In genomic region chr2:119197493-119197892, GRCm38 (mm10) we compare ENCODE assay signal across 24 mouse cellular contexts. TPM values are rescaled to one million over a fixed set of nuclear protein-coding genes. Genes with fewer than 3 reads are reported as not detected.
DNase-seq lines count a peak whose midpoint lies in the region; ATAC-seq lines count a peak whose summit lies in the region.
"Had no signal": no experiment of that assay in that cellular context is flagged by ENCODE, and none has a peak within 500 bp of the region (broad histone marks: within the 10 kb centered on the region; RNA-seq: fewer than 3 reads in every experiment).

No protein-coding gene starts in this region.

- 87% methylated on average over 1 of the region's 1 CpGs for WGBS in kidney, embryonic 14.5 days
- WGBS in limb, embryonic 10.5 days: 83% methylated on average over 1 of the region's 1 CpGs

- H3K9me3 ChIP-seq in kidney, embryonic 14.5 days (ENCODE audit: control insufficient read depth, low read length): no peaks in the 10 kb centered on the region
- H3K9me3 ChIP-seq in limb, embryonic 10.5 days (replicated peaks): no peaks in the 10 kb centered on the region
- H3K9me3 ChIP-seq: forebrain, embryonic 10.5 days; forebrain, embryonic 13.5 days; heart, embryonic 10.5 days; heart, embryonic 13.5 days; hindbrain, embryonic 12.5 days had no signal

- no peak overlapping the region for H3K9ac ChIP-seq in kidney, embryonic 14.5 days (ENCODE audit: low read depth, low read length)
- H3K9ac ChIP-seq: forebrain, embryonic 13.5 days; hindbrain, embryonic 12.5 days had no signal

- no peaks in the 10 kb centered on the region for H3K36me3 ChIP-seq in kidney, embryonic 14.5 days (ENCODE audit: control insufficient read depth, insufficient read depth, low read length)
- no peaks in the 10 kb centered on the region for H3K36me3 ChIP-seq in limb, embryonic 10.5 days
- H3K36me3 ChIP-seq: forebrain, embryonic 10.5 days; heart, embryonic 10.5 days; heart, embryonic 13.5 days; hindbrain, embryonic 12.5 days had no signal

- H3K4me1 ChIP-seq in kidney, embryonic 14.5 days (ENCODE audit: control insufficient read depth, insufficient read depth, low read length): 0 out of 2 replicates have a peak, but pooled peaks cover 6% of the 10 kb centered on the region
- peaks cover 14% of the 10 kb centered on the region; the same call in 1 of the 2 replicates for H3K4me1 ChIP-seq in brown adipose tissue, adult 24 weeks (ENCODE audit: control insufficient read depth, insufficient read depth, insufficient read length, low read length)
- peaks cover 48% of the 10 kb centered on the region for H3K4me1 ChIP-seq in limb, embryonic 10.5 days

- no peak overlapping the region for H3K4me3 ChIP-seq in kidney, embryonic 14.5 days (ENCODE audit: low read length)
- H3K4me3 ChIP-seq in brown adipose tissue, adult 24 weeks (ENCODE audit: insufficient read depth, low read depth, low read length): no peak overlapping the region
- no peak overlapping the region for H3K4me3 ChIP-seq in limb, embryonic 10.5 days
- H3K4me3 ChIP-seq: forebrain, embryonic 10.5 days; forebrain, embryonic 13.5 days; heart, adult 2 months; heart, embryonic 10.5 days; heart, embryonic 13.5 days; hindbrain, embryonic 12.5 days had no signal

- H3K27ac ChIP-seq in kidney, embryonic 14.5 days (ENCODE audit: low read depth, low read length): peak overlapping the region; percentile 42; the same call in 1 of the 2 replicates
- peak overlapping the region; percentile 49; the same call in 1 of the 2 replicates for H3K27ac ChIP-seq in brown adipose tissue, adult 24 weeks (replicated peaks; ENCODE audit: low read depth, low read length)
- H3K27ac ChIP-seq in limb, embryonic 10.5 days: peak overlapping the region; percentile 80
- H3K27ac ChIP-seq: forebrain, embryonic 10.5 days; forebrain, embryonic 13.5 days; heart, adult 2 months; heart, embryonic 13.5 days; hindbrain, embryonic 12.5 days had no signal

- ATAC-seq in kidney, embryonic 14.5 days (ENCODE audit: low FRiP score, low TSS enrichment): no peak
- ATAC-seq: CD4-positive, CD25-positive, alpha-beta regulatory T cell, adult 4 months; forebrain, embryonic 13.5 days; forebrain, embryonic 16.5 days had no signal

- DNase-seq in kidney, postnatal 14 days: no peak
- no peak for DNase-seq in limb, embryonic 10.5 days (ENCODE audit: low spot score)
- DNase-seq in right cerebral cortex, postnatal 14 days: no peak
- DNase-seq in cerebellum, postnatal 25 days: no peak
- DNase-seq: adrenal gland, adult 2 months; adrenal gland, postnatal 14 days; cerebellum, adult 11-12 months; cerebellum, adult 8-10 months; cerebellum, postnatal 10 days; gastrocnemius, postnatal 10 days; gastrocnemius, postnatal 36 days; heart, adult 2 months; heart, postnatal 14 days; heart, postnatal 4 days had no signal

- H3K4me2 ChIP-seq in kidney, embryonic 14.5 days (replicated peaks; ENCODE audit: low read depth, low read length): no peak overlapping the region
- H3K4me2 ChIP-seq: forebrain, embryonic 13.5 days; heart, embryonic 13.5 days; hindbrain, embryonic 12.5 days had no signal

- H3K27me3 ChIP-seq in kidney, embryonic 14.5 days (ENCODE audit: control insufficient read depth, insufficient read depth, low read length): no peaks in the 10 kb centered on the region
- H3K27me3 ChIP-seq in limb, embryonic 10.5 days (ENCODE audit: low read depth, poor library complexity, severe bottlenecking): no peaks in the 10 kb centered on the region
- H3K27me3 ChIP-seq: forebrain, embryonic 13.5 days; heart, embryonic 13.5 days; hindbrain, embryonic 12.5 days had no signal

RNA-seq across cellular contexts. Expression of gene Zfyve19, which starts 10.9 kb away (rescaled TPM):
- 47.9 and 49.1 TPM in 2 replicates for polyA plus RNA-seq in kidney, embryonic 14.5 days (2014; fragmentation: Nextera tagmentation; extraction: Ambion mirVana)
- 16.2 and 21.0 TPM in 2 replicates for polyA plus RNA-seq in brown adipose tissue, adult 24 weeks (2012; ENCODE audit: insufficient read depth, insufficient read length, missing spikeins)
- polyA plus RNA-seq in limb, embryonic 10.5 days (2016; fragmentation: Nextera tagmentation; extraction: Ambion mirVana): 62.1 and 64.2 TPM in 2 replicates

RNA-seq across cellular contexts. Expression of gene Dnajc17, which starts 11.1 kb away (rescaled TPM):
- polyA plus RNA-seq in kidney, embryonic 14.5 days (2014; fragmentation: Nextera tagmentation; extraction: Ambion mirVana): 21.4 and 24.5 TPM in 2 replicates
- polyA plus RNA-seq in brown adipose tissue, adult 24 weeks (2012; ENCODE audit: insufficient read depth, insufficient read length, missing spikeins): 7.8 and 8.8 TPM in 2 replicates
- polyA plus RNA-seq in limb, embryonic 10.5 days (2016; fragmentation: Nextera tagmentation; extraction: Ambion mirVana): 28.7 and 30.4 TPM in 2 replicates

RNA-seq across cellular contexts. Expression of gene Gm14137, which starts 23.2 kb away (rescaled TPM):
- polyA plus RNA-seq in kidney, embryonic 14.5 days (2014; fragmentation: Nextera tagmentation; extraction: Ambion mirVana): 0.31 and 0.43 TPM in 2 replicates
- not detected in 2 replicates for polyA plus RNA-seq in brown adipose tissue, adult 24 weeks (2012; ENCODE audit: insufficient read depth, insufficient read length, missing spikeins)
- 0.73 and 0.95 TPM in 2 replicates for polyA plus RNA-seq in limb, embryonic 10.5 days (2016; fragmentation: Nextera tagmentation; extraction: Ambion mirVana)

RNA-seq across cellular contexts. Expression of gene Gchfr, which starts 29.9 kb away (rescaled TPM):
- 35.5 and 41.7 TPM in 2 replicates for polyA plus RNA-seq in kidney, embryonic 14.5 days (2014; fragmentation: Nextera tagmentation; extraction: Ambion mirVana)
- polyA plus RNA-seq in brown adipose tissue, adult 24 weeks (2012; ENCODE audit: insufficient read depth, insufficient read length, missing spikeins): 1.7 and 2.4 TPM in 2 replicates
- polyA plus RNA-seq in limb, embryonic 10.5 days (2016; fragmentation: Nextera tagmentation; extraction: Ambion mirVana): 6.5 and 8.4 TPM in 2 replicates
- polyA plus RNA-seq: CD4-positive, CD25-positive, alpha-beta regulatory T cell, adult 4 months had no signal

RNA-seq across cellular contexts. Expression of gene Ppp1r14d, which starts 32.2 kb away (rescaled TPM):
- polyA plus RNA-seq in kidney, embryonic 14.5 days (2014; fragmentation: Nextera tagmentation; extraction: Ambion mirVana): 0.28 and 0.94 TPM in 2 replicates
- not detected in 2 replicates for polyA plus RNA-seq in brown adipose tissue, adult 24 weeks (2012; ENCODE audit: insufficient read depth, insufficient read length, missing spikeins)
- not detected in 2 replicates for polyA plus RNA-seq in limb, embryonic 10.5 days (2016; fragmentation: Nextera tagmentation; extraction: Ambion mirVana)
- polyA plus RNA-seq: adrenal gland, adult 2 months; CD4-positive, CD25-positive, alpha-beta regulatory T cell, adult 4 months; embryonic facial prominence, embryonic 11.5 days; forebrain, embryonic 13.5 days; forebrain, embryonic 16.5 days; heart, adult 2 months; heart, embryonic 13.5 days had no signal
